Mouse (Mus musculus) gastrocnemius, postnatal 4 days (tissue): ENCODE results near the gene Eif4e3. TPM values are rescaled to one million over a fixed set of nuclear protein-coding genes. Genes with fewer than 3 reads are reported as not detected.

ENCODE experiments used
- total RNA-seq, 2 experiments: library from RNA; stranded (reverse); gene quantifications; 2 replicates each; pipeline ENCODE4 v1.2.3; 2021

Gene Eif4e3
- total RNA-seq, 2 experiments from 2014 or later: 11.3 to 12.1 TPM

Other genes starting within 250 kb of the Eif4e3 start
- 10 to 100 TPM; 47.2 to 50.8 TPM for gene Foxp1, start 144.1 kb downstream of the Eif4e3 start, total RNA-seq
- gene Gm20696, start within 50 bp of the Eif4e3 start, total RNA-seq: 1 to 10 TPM; 4.1 to 5.4 TPM
- 1 to 10 TPM; 4.7 to 5.8 TPM for gene Gpr27, start 25.9 kb upstream of the Eif4e3 start, total RNA-seq
- under 1 TPM in 1 of 2 experiments, not detected in 1; 0.20 TPM for gene Prok2, start 59.6 kb upstream of the Eif4e3 start, total RNA-seq